12 mouse cellular contexts compared by ENCODE assay signal in the genomic region with DNA sequence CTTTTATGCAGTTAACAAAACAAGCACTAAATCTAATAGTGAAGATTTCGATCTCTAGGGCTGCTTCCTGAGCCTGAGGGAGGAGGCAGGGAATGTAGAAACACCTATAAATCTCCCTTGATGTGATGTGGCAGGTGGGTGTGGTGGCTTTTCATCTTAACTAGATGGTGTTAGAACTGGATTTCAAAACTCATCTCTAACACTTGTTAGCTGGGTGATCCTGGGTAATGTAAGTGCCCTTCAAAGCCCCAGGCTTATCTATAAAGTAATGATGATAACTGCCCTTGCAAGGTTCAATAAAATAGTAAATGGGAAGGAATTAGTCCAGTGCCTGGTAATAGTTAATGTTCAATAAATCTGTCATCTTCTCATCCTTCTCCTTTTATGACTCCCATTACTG.
"Had no signal": no experiment of that assay in that cellular context is flagged by ENCODE, and none has a peak within 500 bp of the region (broad histone marks: within the 10 kb centered on the region; RNA-seq: fewer than 3 reads in every experiment).

No protein-coding gene starts in this region.

- H3K9ac ChIP-seq: lung, embryonic 14.5 days; midbrain, embryonic 13.5 days; midbrain, embryonic 15.5 days; neural tube, embryonic 12.5 days had no signal

- DNase-seq: lung, adult 18-20 months; lung, postnatal 4 days; right cerebral cortex, postnatal 14 days; spleen, adult 18-20 months; thymus, adult 18-20 months; thymus, postnatal 14 days; thymus, postnatal 36 days had no signal

- H3K4me3 ChIP-seq: midbrain, embryonic 13.5 days; midbrain, embryonic 15.5 days; neural tube, embryonic 12.5 days had no signal

- H3K36me3 ChIP-seq: midbrain, embryonic 13.5 days; midbrain, embryonic 15.5 days; neural tube, embryonic 12.5 days had no signal

- H3K27me3 ChIP-seq: midbrain, embryonic 13.5 days; midbrain, embryonic 15.5 days; neural tube, embryonic 12.5 days had no signal

- H3K4me2 ChIP-seq: lung, embryonic 14.5 days; midbrain, embryonic 11.5 days; midbrain, embryonic 13.5 days; midbrain, embryonic 15.5 days; neural tube, embryonic 12.5 days had no signal

- ATAC-seq: midbrain, embryonic 13.5 days; midbrain, embryonic 15.5 days had no signal

- H3K27ac ChIP-seq: midbrain, embryonic 13.5 days; midbrain, embryonic 15.5 days; neural tube, embryonic 12.5 days had no signal

- H3K4me1 ChIP-seq: midbrain, embryonic 13.5 days; midbrain, embryonic 15.5 days; neural tube, embryonic 12.5 days had no signal

- H3K9me3 ChIP-seq: midbrain, embryonic 13.5 days; midbrain, embryonic 15.5 days; neural tube, embryonic 12.5 days had no signal
